Mouse (Mus musculus) thymus, adult 2 months (tissue): ENCODE results near the gene Rtn4rl2.

Experiments used
- CTCF ChIP-seq: fragments of 200-500 bp; IDR thresholded peaks from 2 replicates; pipeline ENCODE4 v1.5.1; 2012; ENCODE audit warnings: mild to moderate bottlenecking, control low read depth, low read length, moderate library complexity, borderline replicate concordance; ENCODE audit not compliant: control insufficient read depth, poor library complexity, insufficient read depth; ENCODE audit errors: extremely low read depth
- POLR2A ChIP-seq: fragments of 200-500 bp; IDR thresholded peaks from 2 replicates; pipeline ENCODE4 v1.6.1; 2012; ENCODE audit warnings: mild to moderate bottlenecking, low read length, control low read depth, moderate library complexity; ENCODE audit not compliant: control insufficient read depth, poor library complexity, insufficient read depth; ENCODE audit errors: extremely low read depth

GRCm38 (mm10) chr2:84913881-84914280 is 27.4 kb upstream of the Rtn4rl2 start:
- TF ChIP-seq CTCF (no peak), POLR2A (no peak)
